Mouse (Mus musculus) MEL (cell line): ENCODE measurements around the gene Slc16a9. TPM values are rescaled to one million over a fixed set of nuclear protein-coding genes. Genes with fewer than 3 reads are reported as not detected.

Experiments
- DNase-seq: peaks from one replicate; pipeline ENCODE4 v3.0.0; 2011; ENCODE audit warnings: low read depth, low spot score
- H3K27ac ChIP-seq: 2 replicates; pipeline ENCODE4 v1.5.1; 2012; ENCODE audit warnings: low read depth, mild to moderate bottlenecking, control low read depth, low read length, moderate library complexity; ENCODE audit not compliant: control insufficient read depth
- H3K27me3 ChIP-seq, 2 experiments: fragments of 150-350 bp in 1 of 2; sonication (generic) in 1 of 2; 2 replicates each; pipeline ENCODE4 v1.6.1; 2012; ENCODE audit warnings: low read length in 2 of 2, mild to moderate bottlenecking in 2 of 2, improper control_type of control experiment in 1 of 2, moderate library complexity in 1 of 2; ENCODE audit not compliant: insufficient read depth in 2 of 2, control insufficient read depth in 1 of 2
- H3K36me3 ChIP-seq, 2 experiments: 2 replicates each; pipeline ENCODE4 v1.6.1; 2012 to 2014; ENCODE audit warnings: low read length in 2 of 2, improper control_type of control experiment in 1 of 2, inconsistent platforms in 1 of 2, mild to moderate bottlenecking in 1 of 2; ENCODE audit not compliant: insufficient read depth in 2 of 2, control insufficient read depth in 1 of 2
- H3K4me1 ChIP-seq, 2 experiments: fragments of 150-350 bp in 1 of 2; sonication (generic) in 1 of 2; 2 replicates each; pipeline ENCODE4 v1.6.1; 2012; ENCODE audit warnings: low read length in 2 of 2, improper control_type of control experiment in 1 of 2, mild to moderate bottlenecking in 1 of 2; ENCODE audit not compliant: insufficient read depth in 2 of 2, control insufficient read depth in 1 of 2
- H3K4me3 ChIP-seq, 2 experiments: fragments of 150-350 bp in 1 of 2; sonication (generic) in 1 of 2; 2 replicates each; pipeline ENCODE4 v1.5.1; 2012; ENCODE audit warnings: low read depth in 2 of 2, low read length in 2 of 2, mild to moderate bottlenecking in 2 of 2, moderate library complexity in 2 of 2, control low read depth in 1 of 2, improper control_type of control experiment in 1 of 2; ENCODE audit not compliant: control insufficient read depth in 1 of 2, insufficient read depth in 1 of 2
- H3K79me2 ChIP-seq: 2 replicates; pipeline ENCODE4 v1.6.1; 2012; ENCODE audit warnings: mild to moderate bottlenecking, low read length, moderate library complexity; ENCODE audit not compliant: control insufficient read depth, poor library complexity, insufficient read depth
- H3K9ac ChIP-seq: 2 replicates; pipeline ENCODE4 v1.6.1; 2012; ENCODE audit warnings: low read depth, mild to moderate bottlenecking, control low read depth, low read length, moderate library complexity; ENCODE audit not compliant: control insufficient read depth, poor library complexity, severe bottlenecking
- H3K9me3 ChIP-seq: fragments of 150-350 bp; sonication (generic); replicated peaks from 2 replicates; pipeline ENCODE4 v1.6.1; 2012; ENCODE audit warnings: mild to moderate bottlenecking, low read length, improper control_type of control experiment, moderate library complexity; ENCODE audit not compliant: insufficient read depth
- CHD1 ChIP-seq: IDR thresholded peaks from 2 replicates; pipeline ENCODE4 v1.6.1; 2012; ENCODE audit warnings: low read depth, mild to moderate bottlenecking, inconsistent platforms, low read length, improper control_type of control experiment
- CHD2 ChIP-seq: IDR thresholded peaks from 2 replicates; pipeline ENCODE4 v1.6.1; 2011; ENCODE audit warnings: low read length, improper control_type of control experiment
- CTCF ChIP-seq, 3 experiments: IDR thresholded peaks in 2 of 3; conservative IDR thresholded peaks in 1 of 3; 2 replicates each; pipeline ENCODE4 v1.5.1; 2011 to 2012; ENCODE audit warnings: low read length in 3 of 3, low read depth in 2 of 3, mild to moderate bottlenecking in 2 of 3, improper control_type of control experiment in 1 of 3, inconsistent platforms in 1 of 3, mixed read lengths in 1 of 3, moderate library complexity in 1 of 3; ENCODE audit not compliant: control insufficient read depth in 1 of 3, insufficient read depth in 1 of 3, poor library complexity in 1 of 3, severe bottlenecking in 1 of 3
- E2F4 ChIP-seq: IDR thresholded peaks from 2 replicates; pipeline ENCODE4 v1.6.1; 2011; ENCODE audit warnings: low read depth, low read length, improper control_type of control experiment, borderline replicate concordance
- EP300 ChIP-seq, 2 experiments: IDR thresholded peaks; 2 replicates each; pipeline ENCODE4 v1.6.1; 2011; ENCODE audit warnings: improper control_type of control experiment in 2 of 2, low read length in 2 of 2, low read depth in 1 of 2, mild to moderate bottlenecking in 1 of 2
- GABPA ChIP-seq: IDR thresholded peaks from 2 replicates; pipeline ENCODE4 v1.6.1; 2012; ENCODE audit warnings: low read depth, mild to moderate bottlenecking, inconsistent platforms, low read length, improper control_type of control experiment, moderate library complexity
- KAT2A ChIP-seq: conservative IDR thresholded peaks from 2 replicates; pipeline ENCODE4 v1.6.1; 2012; ENCODE audit warnings: low read depth, low read length, improper control_type of control experiment, inconsistent platforms
- MAFK ChIP-seq: IDR thresholded peaks from 2 replicates; pipeline ENCODE4 v1.6.1; 2011; ENCODE audit warnings: low read depth, mild to moderate bottlenecking, low read length, improper control_type of control experiment, borderline replicate concordance
- MAZ ChIP-seq: IDR thresholded peaks from 2 replicates; pipeline ENCODE4 v1.6.1; 2012; ENCODE audit warnings: low read depth, mild to moderate bottlenecking, inconsistent platforms, low read length, improper control_type of control experiment
- MEF2A ChIP-seq: IDR thresholded peaks from 2 replicates; pipeline ENCODE4 v1.6.1; 2014; ENCODE audit warnings: low read depth, mild to moderate bottlenecking, inconsistent platforms, low read length, improper control_type of control experiment; ENCODE audit not compliant: poor library complexity, insufficient replicate concordance, severe bottlenecking; ENCODE audit errors: extremely low read depth
- MXI1 ChIP-seq: IDR thresholded peaks from 2 replicates; pipeline ENCODE4 v1.6.1; 2011; ENCODE audit warnings: mild to moderate bottlenecking, low read depth, low read length, improper control_type of control experiment
- MYB ChIP-seq: IDR thresholded peaks from 2 replicates; pipeline ENCODE4 v1.6.1; 2011; ENCODE audit warnings: mild to moderate bottlenecking, low read depth, low read length, improper control_type of control experiment
- NELFE ChIP-seq: IDR thresholded peaks from 2 replicates; pipeline ENCODE4 v1.6.1; 2011; ENCODE audit warnings: low read depth, low read length, improper control_type of control experiment
- POLR2A ChIP-seq, 2 experiments: IDR thresholded peaks; 2 replicates each; pipeline ENCODE4 v1.6.1; 2011 to 2012; ENCODE audit warnings: low read length in 2 of 2, mild to moderate bottlenecking in 2 of 2, control low read depth in 1 of 2, improper control_type of control experiment in 1 of 2, low read depth in 1 of 2, moderate library complexity in 1 of 2; ENCODE audit not compliant: control insufficient read depth in 1 of 2, insufficient read depth in 1 of 2, poor library complexity in 1 of 2
- RAD21 ChIP-seq: IDR thresholded peaks from 2 replicates; pipeline ENCODE4 v1.6.1; 2011; ENCODE audit warnings: mild to moderate bottlenecking, low read depth, low read length, improper control_type of control experiment
- SIN3A ChIP-seq: IDR thresholded peaks from 2 replicates; pipeline ENCODE4 v1.6.1; 2012; ENCODE audit warnings: low read length, improper control_type of control experiment, inconsistent platforms
- SMC3 ChIP-seq: IDR thresholded peaks from 2 replicates; pipeline ENCODE4 v1.6.1; 2011; ENCODE audit warnings: low read depth, low read length, improper control_type of control experiment
- TAL1 ChIP-seq: IDR thresholded peaks from 2 replicates; pipeline ENCODE4 v1.6.1; 2012; ENCODE audit warnings: mild to moderate bottlenecking, inconsistent platforms, low read length, moderate library complexity, mixed read lengths
- TCF12 ChIP-seq: IDR thresholded peaks from 2 replicates; pipeline ENCODE4 v1.6.1; 2014; ENCODE audit warnings: low read depth, mild to moderate bottlenecking, inconsistent platforms, low read length, improper control_type of control experiment, moderate library complexity
- USF1 ChIP-seq: IDR thresholded peaks from 2 replicates; pipeline ENCODE4 v1.6.1; 2014; ENCODE audit warnings: low read depth, mild to moderate bottlenecking, inconsistent platforms, low read length, improper control_type of control experiment, moderate library complexity
- USF2 ChIP-seq, 2 experiments: IDR thresholded peaks; 2 replicates each; pipeline ENCODE4 v1.6.1; 2011 to 2012; ENCODE audit warnings: improper control_type of control experiment in 2 of 2, low read length in 2 of 2, borderline replicate concordance in 1 of 2, inconsistent platforms in 1 of 2, low read depth in 1 of 2, mild to moderate bottlenecking in 1 of 2; ENCODE audit not compliant: insufficient read depth in 1 of 2
- ZC3H11A ChIP-seq: IDR thresholded peaks from 2 replicates; pipeline ENCODE4 v1.6.1; 2012; ENCODE audit warnings: low read depth, mild to moderate bottlenecking, inconsistent platforms, low read length, improper control_type of control experiment
- ZKSCAN1 ChIP-seq: IDR thresholded peaks from 2 replicates; pipeline ENCODE4 v1.6.1; 2012; ENCODE audit warnings: low read depth, mild to moderate bottlenecking, inconsistent platforms, low read length, improper control_type of control experiment, moderate library complexity
- ZMIZ1 ChIP-seq: IDR thresholded peaks from 2 replicates; pipeline ENCODE4 v1.6.1; 2012; ENCODE audit warnings: low read depth, mild to moderate bottlenecking, inconsistent platforms, low read length, improper control_type of control experiment, moderate library complexity
- polyA plus RNA-seq, 2 experiments: library from polyadenylated mRNA; stranded (reverse) in 1 of 2; unstranded in 1 of 2; fragments of >175 nt in 1 of 2; fragments of >200 nt in 1 of 2; gene quantifications; 2 replicates each; pipeline versions ENCODE4 v1.2.1 to v1.2.4; 2012; ENCODE audit warnings: low replicate concordance in 2 of 2, low read depth in 1 of 2; ENCODE audit not compliant: insufficient read length in 2 of 2, insufficient read depth in 1 of 2, missing spikeins in 1 of 2
- total RNA-seq: library from RNA; depleted of rRNA; stranded (reverse); fragments of 300-350 nt; gene quantifications from 2 replicates; pipeline ENCODE4 v1.2.3, GENCODE M21; 2012

The Slc16a9 gene
- total and polyA plus RNA-seq, 3 experiments, result not detected

DNA sequence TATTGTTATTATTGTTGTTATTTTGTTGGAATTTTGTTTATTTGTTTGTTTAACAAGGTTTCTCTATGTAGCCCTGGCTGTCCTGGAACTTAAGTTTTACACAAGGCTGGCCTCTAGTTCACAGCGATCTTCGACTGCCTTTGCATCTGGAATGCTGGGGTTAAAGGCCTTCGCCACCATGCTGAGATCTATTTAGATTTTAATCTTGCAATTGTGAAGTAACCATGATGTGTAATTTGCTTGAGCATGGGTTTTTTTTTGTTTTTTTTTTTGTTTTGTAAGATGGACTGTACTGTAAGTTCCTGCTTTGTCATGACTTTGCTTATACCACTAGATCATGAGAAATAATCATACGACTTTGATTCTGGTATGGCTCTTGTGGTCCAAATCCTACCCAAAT is 16.0 kb downstream of the Slc16a9 start:
- Histone ChIP-seq H3K4me3 (no peak overlapping the region), H3K27me3 (no peaks in the 10 kb centered on the region), H3K36me3 (no peaks in the 10 kb centered on the region), H3K9me3 (no peaks in the 10 kb centered on the region), H3K9ac (no peak overlapping the region), H3K79me2 (no peaks in the 10 kb centered on the region), H3K4me1 (peaks cover 0 to 3% of the 10 kb centered on the region in 2 experiments; a peak in 1 of 4 replicates), H3K27ac (no peak overlapping the region)
- no peak for DNase-seq
- TF ChIP-seq NELFE, result no peak
- no peak for TF ChIP-seq MAFK
- TF ChIP-seq RAD21, result no peak
- TF ChIP-seq SIN3A, result no peak
- no peak for TF ChIP-seq USF1
- no peak for TF ChIP-seq GABPA
- no peak for TF ChIP-seq KAT2A
- no peak for TF ChIP-seq CHD2
- TF ChIP-seq ZKSCAN1, result no peak
- no peak for TF ChIP-seq E2F4
- TF ChIP-seq TCF12, result no peak
- no peak for TF ChIP-seq MYB

DNA sequence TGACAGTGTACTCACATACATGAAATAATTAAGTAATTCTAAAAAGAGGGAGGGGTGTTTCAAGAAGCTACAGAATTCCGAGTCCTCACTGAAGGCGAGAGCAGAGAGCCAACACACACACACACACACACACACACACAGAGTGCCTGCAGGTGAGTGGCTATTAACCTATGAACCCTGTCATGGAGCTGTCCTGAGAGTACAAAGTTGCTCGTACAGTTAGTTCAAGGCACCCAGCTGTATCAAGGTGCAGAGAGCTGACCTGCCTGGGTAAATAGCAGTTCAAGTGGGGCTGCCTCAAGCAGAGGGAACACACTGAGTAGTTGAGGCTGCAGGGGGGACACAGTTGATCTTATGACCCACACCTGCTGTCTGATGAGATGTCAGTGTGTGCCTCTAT is 17.2 kb downstream of the Slc16a9 start:
- no peaks in the 10 kb centered on the region for H3K9me3 ChIP-seq
- no peaks in the 10 kb centered on the region for H3K36me3 ChIP-seq
- H3K27ac ChIP-seq, result no peak overlapping the region
- no peaks in the 10 kb centered on the region for H3K79me2 ChIP-seq
- H3K27me3 ChIP-seq, result no peaks in the 10 kb centered on the region
- no peak overlapping the region for H3K9ac ChIP-seq
- no peak for DNase-seq
- peaks cover 0 to 3% of the 10 kb centered on the region in 2 experiments; a peak in 1 of 4 replicates for H3K4me1 ChIP-seq
- no peak overlapping the region for H3K4me3 ChIP-seq
- TF ChIP-seq TAL1 (no peak), ZC3H11A (no peak), EP300 (IDR thresholded peaks at IDR 0.05; ENCODE audit: low read depth in 1 of 2, low read length in 2 of 2) (no peak), CHD1 (no peak), CHD2 (no peak), MAZ (no peak), USF2 (IDR thresholded peaks at IDR 0.05; ENCODE audit: borderline replicate concordance in 1 of 2, insufficient read depth in 1 of 2, low read depth in 1 of 2, low read length in 2 of 2) (no peak), SMC3 (no peak), MAFK (no peak), POLR2A (IDR thresholded peaks at IDR 0.05; ENCODE audit: control insufficient read depth in 1 of 2, insufficient read depth in 1 of 2, low read depth in 1 of 2, low read length in 2 of 2, poor library complexity in 1 of 2) (no peak), MEF2A (no peak), MXI1 (no peak), SIN3A (no peak), CTCF (IDR thresholded peaks at IDR 0.05 in 2 of 3, conservative IDR thresholded peaks at IDR 0.05 in 1 of 3; ENCODE audit: control insufficient read depth in 1 of 3, insufficient read depth in 1 of 3, low read depth in 2 of 3, low read length in 3 of 3, poor library complexity in 1 of 3, severe bottlenecking in 1 of 3) (no peak), ZMIZ1 (no peak)
